Mouse (Mus musculus) brain, embryonic 14.5 days (tissue): ENCODE data around the gene Tekt4.

Source experiments
- CTCF ChIP-seq: fragments of 200-500 bp; IDR thresholded peaks from 2 replicates; pipeline ENCODE4 v1.5.1; 2012; ENCODE audit warnings: inconsistent platforms, mild to moderate bottlenecking, moderate library complexity, borderline replicate concordance; ENCODE audit not compliant: insufficient read depth, insufficient read length; ENCODE audit errors: extremely low read depth
- POLR2A ChIP-seq: fragments of 200-500 bp; IDR thresholded peaks from 2 replicates; pipeline ENCODE4 v1.6.1; 2012; ENCODE audit warnings: mild to moderate bottlenecking, inconsistent platforms, borderline replicate concordance; ENCODE audit not compliant: poor library complexity, insufficient read depth, insufficient read length, severe bottlenecking; ENCODE audit errors: extremely low read depth

DNA sequence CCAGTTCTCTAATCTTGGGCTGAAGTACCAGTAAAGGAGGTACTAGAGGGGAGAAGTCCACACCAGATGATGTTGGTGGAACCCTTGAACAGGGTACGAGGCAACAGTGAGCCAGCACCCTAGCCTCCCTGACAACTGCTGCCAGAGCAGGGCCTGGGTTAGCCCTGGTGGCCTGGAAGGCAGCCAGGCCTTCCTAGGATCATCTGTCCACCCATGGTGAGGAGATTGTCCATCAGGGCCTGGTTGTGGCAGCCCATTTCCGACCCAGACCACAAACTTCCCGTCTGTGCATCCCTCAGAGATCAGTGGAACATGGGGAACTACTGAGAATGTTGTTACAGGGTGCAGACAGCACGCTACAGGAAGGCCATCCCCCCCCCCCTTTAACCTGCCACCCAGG is 48.2 kb downstream of the Tekt4 start:
- TF ChIP-seq CTCF (no peak), POLR2A (no peak)
